Mouse (Mus musculus) MEL (cell line): Measurements from ENCODE around the gene Npnt. TPM values are rescaled to one million over a fixed set of nuclear protein-coding genes. Genes with fewer than 3 reads are reported as not detected.

Source experiments
- DNase-seq: peaks from one replicate; pipeline ENCODE4 v3.0.0; 2011; ENCODE audit warnings: low read depth, low spot score
- H3K27ac ChIP-seq: 2 replicates; pipeline ENCODE4 v1.5.1; 2012; ENCODE audit warnings: low read depth, mild to moderate bottlenecking, control low read depth, low read length, moderate library complexity; ENCODE audit not compliant: control insufficient read depth
- H3K27me3 ChIP-seq, 2 experiments: fragments of 150-350 bp in 1 of 2; sonication (generic) in 1 of 2; 2 replicates each; pipeline ENCODE4 v1.6.1; 2012; ENCODE audit warnings: low read length in 2 of 2, mild to moderate bottlenecking in 2 of 2, improper control_type of control experiment in 1 of 2, moderate library complexity in 1 of 2; ENCODE audit not compliant: insufficient read depth in 2 of 2, control insufficient read depth in 1 of 2
- H3K36me3 ChIP-seq, 2 experiments: 2 replicates each; pipeline ENCODE4 v1.6.1; 2012 to 2014; ENCODE audit warnings: low read length in 2 of 2, improper control_type of control experiment in 1 of 2, inconsistent platforms in 1 of 2, mild to moderate bottlenecking in 1 of 2; ENCODE audit not compliant: insufficient read depth in 2 of 2, control insufficient read depth in 1 of 2
- H3K4me1 ChIP-seq, 2 experiments: fragments of 150-350 bp in 1 of 2; sonication (generic) in 1 of 2; 2 replicates each; pipeline ENCODE4 v1.6.1; 2012; ENCODE audit warnings: low read length in 2 of 2, improper control_type of control experiment in 1 of 2, mild to moderate bottlenecking in 1 of 2; ENCODE audit not compliant: insufficient read depth in 2 of 2, control insufficient read depth in 1 of 2
- H3K4me3 ChIP-seq, 2 experiments: fragments of 150-350 bp in 1 of 2; sonication (generic) in 1 of 2; 2 replicates each; pipeline ENCODE4 v1.5.1; 2012; ENCODE audit warnings: low read depth in 2 of 2, low read length in 2 of 2, mild to moderate bottlenecking in 2 of 2, moderate library complexity in 2 of 2, control low read depth in 1 of 2, improper control_type of control experiment in 1 of 2; ENCODE audit not compliant: control insufficient read depth in 1 of 2, insufficient read depth in 1 of 2
- H3K79me2 ChIP-seq: 2 replicates; pipeline ENCODE4 v1.6.1; 2012; ENCODE audit warnings: mild to moderate bottlenecking, low read length, moderate library complexity; ENCODE audit not compliant: control insufficient read depth, poor library complexity, insufficient read depth
- H3K9ac ChIP-seq: 2 replicates; pipeline ENCODE4 v1.6.1; 2012; ENCODE audit warnings: low read depth, mild to moderate bottlenecking, control low read depth, low read length, moderate library complexity; ENCODE audit not compliant: control insufficient read depth, poor library complexity, severe bottlenecking
- H3K9me3 ChIP-seq: fragments of 150-350 bp; sonication (generic); replicated peaks from 2 replicates; pipeline ENCODE4 v1.6.1; 2012; ENCODE audit warnings: mild to moderate bottlenecking, low read length, improper control_type of control experiment, moderate library complexity; ENCODE audit not compliant: insufficient read depth
- CHD2 ChIP-seq: IDR thresholded peaks from 2 replicates; pipeline ENCODE4 v1.6.1; 2011; ENCODE audit warnings: low read length, improper control_type of control experiment
- CTCF ChIP-seq, 3 experiments: IDR thresholded peaks in 2 of 3; conservative IDR thresholded peaks in 1 of 3; 2 replicates each; pipeline ENCODE4 v1.5.1; 2011 to 2012; ENCODE audit warnings: low read length in 3 of 3, low read depth in 2 of 3, mild to moderate bottlenecking in 2 of 3, improper control_type of control experiment in 1 of 3, inconsistent platforms in 1 of 3, mixed read lengths in 1 of 3, moderate library complexity in 1 of 3; ENCODE audit not compliant: control insufficient read depth in 1 of 3, insufficient read depth in 1 of 3, poor library complexity in 1 of 3, severe bottlenecking in 1 of 3
- EP300 ChIP-seq, 2 experiments: IDR thresholded peaks; 2 replicates each; pipeline ENCODE4 v1.6.1; 2011; ENCODE audit warnings: improper control_type of control experiment in 2 of 2, low read length in 2 of 2, low read depth in 1 of 2, mild to moderate bottlenecking in 1 of 2
- ETS1 ChIP-seq: IDR thresholded peaks from 2 replicates; pipeline ENCODE4 v1.6.1; 2012; ENCODE audit warnings: low read depth, mild to moderate bottlenecking, inconsistent platforms, low read length, improper control_type of control experiment, moderate library complexity
- GATA1 ChIP-seq: IDR thresholded peaks from 2 replicates; pipeline ENCODE4 v1.6.1; 2011; ENCODE audit warnings: low read depth, low read length, improper control_type of control experiment
- MAZ ChIP-seq: IDR thresholded peaks from 2 replicates; pipeline ENCODE4 v1.6.1; 2012; ENCODE audit warnings: low read depth, mild to moderate bottlenecking, inconsistent platforms, low read length, improper control_type of control experiment
- MXI1 ChIP-seq: IDR thresholded peaks from 2 replicates; pipeline ENCODE4 v1.6.1; 2011; ENCODE audit warnings: mild to moderate bottlenecking, low read depth, low read length, improper control_type of control experiment
- MYB ChIP-seq: IDR thresholded peaks from 2 replicates; pipeline ENCODE4 v1.6.1; 2011; ENCODE audit warnings: mild to moderate bottlenecking, low read depth, low read length, improper control_type of control experiment
- MYC ChIP-seq: IDR thresholded peaks from 2 replicates; pipeline ENCODE4 v1.6.1; 2011; ENCODE audit warnings: low read depth, mild to moderate bottlenecking, low read length, improper control_type of control experiment, moderate library complexity
- NRF1 ChIP-seq: IDR thresholded peaks from 2 replicates; pipeline ENCODE4 v1.6.1; 2014; ENCODE audit warnings: low read depth, mild to moderate bottlenecking, inconsistent platforms, low read length, improper control_type of control experiment, moderate library complexity; ENCODE audit not compliant: poor library complexity, insufficient read depth, severe bottlenecking
- POLR2A ChIP-seq, 2 experiments: IDR thresholded peaks; 2 replicates each; pipeline ENCODE4 v1.6.1; 2011 to 2012; ENCODE audit warnings: low read length in 2 of 2, mild to moderate bottlenecking in 2 of 2, control low read depth in 1 of 2, improper control_type of control experiment in 1 of 2, low read depth in 1 of 2, moderate library complexity in 1 of 2; ENCODE audit not compliant: control insufficient read depth in 1 of 2, insufficient read depth in 1 of 2, poor library complexity in 1 of 2
- POLR2AphosphoS2 ChIP-seq: IDR thresholded peaks from 2 replicates; pipeline ENCODE4 v1.6.1; 2011; ENCODE audit warnings: low read length, improper control_type of control experiment
- POLR2AphosphoS5 ChIP-seq: IDR thresholded peaks from 2 replicates; pipeline ENCODE4 v1.6.1; 2012; ENCODE audit warnings: low read depth, borderline replicate concordance, mild to moderate bottlenecking, inconsistent platforms, low read length, moderate library complexity, mixed read lengths
- SIN3A ChIP-seq: IDR thresholded peaks from 2 replicates; pipeline ENCODE4 v1.6.1; 2012; ENCODE audit warnings: low read length, improper control_type of control experiment, inconsistent platforms
- SMC3 ChIP-seq: IDR thresholded peaks from 2 replicates; pipeline ENCODE4 v1.6.1; 2011; ENCODE audit warnings: low read depth, low read length, improper control_type of control experiment
- TAL1 ChIP-seq: IDR thresholded peaks from 2 replicates; pipeline ENCODE4 v1.6.1; 2012; ENCODE audit warnings: mild to moderate bottlenecking, inconsistent platforms, low read length, moderate library complexity, mixed read lengths
- TBP ChIP-seq: IDR thresholded peaks from 2 replicates; pipeline ENCODE4 v1.8.0; 2011; ENCODE audit warnings: low read depth, low read length, improper control_type of control experiment
- TCF12 ChIP-seq: IDR thresholded peaks from 2 replicates; pipeline ENCODE4 v1.6.1; 2014; ENCODE audit warnings: low read depth, mild to moderate bottlenecking, inconsistent platforms, low read length, improper control_type of control experiment, moderate library complexity
- UBTF ChIP-seq: IDR thresholded peaks from 2 replicates; pipeline ENCODE4 v1.6.1; 2012; ENCODE audit warnings: low read depth, mild to moderate bottlenecking, inconsistent platforms, low read length, improper control_type of control experiment, moderate library complexity, borderline replicate concordance; ENCODE audit not compliant: insufficient read depth
- USF1 ChIP-seq: IDR thresholded peaks from 2 replicates; pipeline ENCODE4 v1.6.1; 2014; ENCODE audit warnings: low read depth, mild to moderate bottlenecking, inconsistent platforms, low read length, improper control_type of control experiment, moderate library complexity
- USF2 ChIP-seq, 2 experiments: IDR thresholded peaks; 2 replicates each; pipeline ENCODE4 v1.6.1; 2011 to 2012; ENCODE audit warnings: improper control_type of control experiment in 2 of 2, low read length in 2 of 2, borderline replicate concordance in 1 of 2, inconsistent platforms in 1 of 2, low read depth in 1 of 2, mild to moderate bottlenecking in 1 of 2; ENCODE audit not compliant: insufficient read depth in 1 of 2
- ZMIZ1 ChIP-seq: IDR thresholded peaks from 2 replicates; pipeline ENCODE4 v1.6.1; 2012; ENCODE audit warnings: low read depth, mild to moderate bottlenecking, inconsistent platforms, low read length, improper control_type of control experiment, moderate library complexity
- ZNF384 ChIP-seq: IDR thresholded peaks from 2 replicates; pipeline ENCODE4 v1.6.1; 2012; ENCODE audit warnings: low read depth, mild to moderate bottlenecking, inconsistent platforms, low read length, improper control_type of control experiment
- polyA plus RNA-seq, 2 experiments: library from polyadenylated mRNA; stranded (reverse) in 1 of 2; unstranded in 1 of 2; fragments of >175 nt in 1 of 2; fragments of >200 nt in 1 of 2; gene quantifications; 2 replicates each; pipeline versions ENCODE4 v1.2.1 to v1.2.4; 2012; ENCODE audit warnings: low replicate concordance in 2 of 2, low read depth in 1 of 2; ENCODE audit not compliant: insufficient read length in 2 of 2, insufficient read depth in 1 of 2, missing spikeins in 1 of 2
- total RNA-seq: library from RNA; depleted of rRNA; stranded (reverse); fragments of 300-350 nt; gene quantifications from 2 replicates; pipeline ENCODE4 v1.2.3, GENCODE M21; 2012; rRNA removed

Gene Npnt
- total RNA-seq, result 0.10 TPM in 1 of 2 replicates, not detected in the other
- under 1 TPM in 1 of 2 experiments, not detected in 1; 0.06 TPM for polyA plus RNA-seq

- DNase-seq, result no peak
- no peak within 1 kb of the TSS for H3K27ac ChIP-seq
- H3K9ac ChIP-seq, result no peak within 1 kb of the TSS
- no peak within 1 kb of the TSS for H3K4me3 ChIP-seq
- TF ChIP-seq USF2 (IDR thresholded peaks at IDR 0.05; ENCODE audit: borderline replicate concordance in 1 of 2, insufficient read depth in 1 of 2, low read depth in 1 of 2, low read length in 2 of 2), result no peak
- TF ChIP-seq MYB, result no peak
- TF ChIP-seq CHD2, result no peak
- TF ChIP-seq MAZ, result no peak
- no peak for TF ChIP-seq ZMIZ1
- no peak for TF ChIP-seq TBP
- no peak for TF ChIP-seq ETS1
- TF ChIP-seq, all 39 proteins: peak for 0
- no peaks in the 10 kb centered on the region for H3K79me2 ChIP-seq
- H3K9me3 ChIP-seq, result no peaks in the 10 kb centered on the region
- no peaks in the 10 kb centered on the region for H3K36me3 ChIP-seq
- H3K4me1 ChIP-seq, result no peaks in the 10 kb centered on the region; a peak in 1 of 4 replicates
- H3K27me3 ChIP-seq, result no peaks in the 10 kb centered on the region; a peak in 1 of 4 replicates
Measured at GRCm38 (mm10) chr3:132949791-132950528, at the start of gene Npnt. Npnt (minus strand) TSS chr3:132950291.

- Histone ChIP-seq H3K4me3 (no peak overlapping the region), H3K4me1 (no peaks in the 10 kb centered on the region), H3K27me3 (no peaks in the 10 kb centered on the region), H3K9me3 (no peaks in the 10 kb centered on the region), H3K27ac (no peak overlapping the region), H3K36me3 (peaks cover 0 to 2% of the 10 kb centered on the region in 2 experiments; a peak in 2 of 4 replicates), H3K79me2 (no peaks in the 10 kb centered on the region), H3K9ac (no peak overlapping the region)
- TF ChIP-seq TCF12 (no peak), POLR2AphosphoS2 (no peak), MXI1 (no peak), POLR2AphosphoS5 (no peak), SIN3A (no peak), USF1 (no peak), SMC3 (no peak), POLR2A (IDR thresholded peaks at IDR 0.05; ENCODE audit: control insufficient read depth in 1 of 2, insufficient read depth in 1 of 2, low read depth in 1 of 2, low read length in 2 of 2, poor library complexity in 1 of 2) (no peak), TAL1 (no peak), CTCF (IDR thresholded peaks at IDR 0.05 in 2 of 3, conservative IDR thresholded peaks at IDR 0.05 in 1 of 3; ENCODE audit: control insufficient read depth in 1 of 3, insufficient read depth in 1 of 3, low read depth in 2 of 3, low read length in 3 of 3, poor library complexity in 1 of 3, severe bottlenecking in 1 of 3) (no peak), UBTF (no peak), MYC (no peak), NRF1 (no peak), ZNF384 (no peak), EP300 (IDR thresholded peaks at IDR 0.05; ENCODE audit: low read depth in 1 of 2, low read length in 2 of 2) (no peak), GATA1 (no peak)
- DNase-seq, result no peak
Measured at GRCm38 (mm10) chr3:132996299-132996698, 46.2 kb upstream of the Npnt start.
